Mouse (Mus musculus): ENCODE measurements around the gene Rapgef2. TPM values are rescaled to one million over a fixed set of nuclear protein-coding genes. Genes with fewer than 3 reads are reported as not detected.

Gene Rapgef2
- polyA plus RNA-seq, 1 experiment = 0.01 TPM

- Histone ChIP-seq H3K4me3 (replicated peaks) (no peak overlapping the region), H3K36me3 (ENCODE audit: control insufficient read depth) (no peaks in the 10 kb centered on the region; the same call in 1 of the 2 replicates)
- TF ChIP-seq TAL1 (IDR thresholded peaks at IDR 0.05; ENCODE audit: low read length) = no peak
Measured at GRCm38 (mm10) chr3:79086282-79086681, 200.0 kb downstream of the Rapgef2 start.

GRCm38 (mm10) chr3:79083881-79084280 lies 202.4 kb downstream of the Rapgef2 start:
- peaks cover 4% of the 10 kb centered on the region; the same call in 1 of the 2 replicates for H3K36me3 ChIP-seq (ENCODE audit: control insufficient read depth)
- TF ChIP-seq TAL1 (IDR thresholded peaks at IDR 0.05; ENCODE audit: low read length) (no peak), GATA1 (IDR thresholded peaks at IDR 0.05; ENCODE audit: low read length) (no peak)
- no peaks in the 10 kb centered on the region for H3K4me1 ChIP-seq (ENCODE audit: control insufficient read depth)
- no peaks in the 10 kb centered on the region for H3K9me3 ChIP-seq (ENCODE audit: control insufficient read depth, low read length)
- H3K27me3 ChIP-seq (ENCODE audit: control insufficient read depth) = no peaks in the 10 kb centered on the region
- no peak overlapping the region for H3K4me3 ChIP-seq (replicated peaks)

More at GRCm38 (mm10) chr3:79086282-79086681, 200.0 kb downstream of the Rapgef2 start:
- H3K4me1 ChIP-seq (ENCODE audit: control insufficient read depth) = no peaks in the 10 kb centered on the region
- no peaks in the 10 kb centered on the region for H3K9me3 ChIP-seq (ENCODE audit: control insufficient read depth, low read length)
- H3K27me3 ChIP-seq (ENCODE audit: control insufficient read depth) = no peaks in the 10 kb centered on the region

- Histone ChIP-seq H3K36me3 (ENCODE audit: control insufficient read depth) (peaks cover 4% of the 10 kb centered on the region; the same call in 1 of the 2 replicates), H3K4me1 (ENCODE audit: control insufficient read depth) (no peaks in the 10 kb centered on the region), H3K9me3 (ENCODE audit: control insufficient read depth, low read length) (no peaks in the 10 kb centered on the region), H3K27me3 (ENCODE audit: control insufficient read depth) (no peaks in the 10 kb centered on the region), H3K4me3 (replicated peaks) (no peak overlapping the region)
- TF ChIP-seq GATA1 (IDR thresholded peaks at IDR 0.05; ENCODE audit: low read length) (no peak), TAL1 (IDR thresholded peaks at IDR 0.05; ENCODE audit: low read length) (no peak)
Measured at GRCm38 (mm10) chr3:79083030-79083429, 203.3 kb downstream of the Rapgef2 start.

- Histone ChIP-seq H3K27me3 (ENCODE audit: control insufficient read depth) (no peaks in the 10 kb centered on the region), H3K4me3 (replicated peaks) (no peak overlapping the region), H3K36me3 (ENCODE audit: control insufficient read depth) (peaks cover 4% of the 10 kb centered on the region; the same call in 1 of the 2 replicates), H3K4me1 (ENCODE audit: control insufficient read depth) (peaks cover 2% of the 10 kb centered on the region; the same call in 1 of the 2 replicates), H3K9me3 (ENCODE audit: control insufficient read depth, low read length) (no peaks in the 10 kb centered on the region)
- TF ChIP-seq GATA1 (IDR thresholded peaks at IDR 0.05; ENCODE audit: low read length) (no peak), TAL1 (IDR thresholded peaks at IDR 0.05; ENCODE audit: low read length) (no peak)
Measured at GRCm38 (mm10) chr3:79079076-79079475, 207.2 kb downstream of the Rapgef2 start.

GRCm38 (mm10) chr3:79074970-79075369 lies 211.3 kb downstream of the Rapgef2 start:
- no peaks in the 10 kb centered on the region for H3K36me3 ChIP-seq (ENCODE audit: control insufficient read depth)
- TF ChIP-seq TAL1 (IDR thresholded peaks at IDR 0.05; ENCODE audit: low read length) = no peak
- TF ChIP-seq GATA1 (IDR thresholded peaks at IDR 0.05; ENCODE audit: low read length) = no peak
- no peaks in the 10 kb centered on the region for H3K9me3 ChIP-seq (ENCODE audit: control insufficient read depth, low read length)

GRCm38 (mm10) chr3:79073541-79074244 lies 212.6 kb downstream of the Rapgef2 start:
- H3K4me3 ChIP-seq (replicated peaks) = no peak overlapping the region
- TF ChIP-seq GATA1 (IDR thresholded peaks at IDR 0.05; ENCODE audit: low read length) (no peak), TAL1 (IDR thresholded peaks at IDR 0.05; ENCODE audit: low read length) (no peak)

More at GRCm38 (mm10) chr3:79074970-79075369, 211.3 kb downstream of the Rapgef2 start:
- H3K4me3 ChIP-seq (replicated peaks) = no peak overlapping the region
- peaks cover 11% of the 10 kb centered on the region for H3K4me1 ChIP-seq (ENCODE audit: control insufficient read depth)
- no peaks in the 10 kb centered on the region for H3K27me3 ChIP-seq (ENCODE audit: control insufficient read depth)

GRCm38 (mm10) chr3:79071561-79071960 lies 214.8 kb downstream of the Rapgef2 start:
- no peak overlapping the region for H3K4me3 ChIP-seq (replicated peaks)
- H3K9me3 ChIP-seq (ENCODE audit: control insufficient read depth, low read length) = no peaks in the 10 kb centered on the region
- TF ChIP-seq TAL1 (IDR thresholded peaks at IDR 0.05; ENCODE audit: low read length) (no peak), GATA1 (IDR thresholded peaks at IDR 0.05; ENCODE audit: low read length) (no peak)
- H3K4me1 ChIP-seq (ENCODE audit: control insufficient read depth) = peaks cover 11% of the 10 kb centered on the region
- H3K27me3 ChIP-seq (ENCODE audit: control insufficient read depth) = no peaks in the 10 kb centered on the region
- H3K36me3 ChIP-seq (ENCODE audit: control insufficient read depth) = peaks cover 3% of the 10 kb centered on the region

More at GRCm38 (mm10) chr3:79073541-79074244, 212.6 kb downstream of the Rapgef2 start:
- Histone ChIP-seq H3K27me3 (ENCODE audit: control insufficient read depth) (no peaks in the 10 kb centered on the region), H3K9me3 (ENCODE audit: control insufficient read depth, low read length) (no peaks in the 10 kb centered on the region), H3K36me3 (ENCODE audit: control insufficient read depth) (peaks cover 2% of the 10 kb centered on the region; the same call in 1 of the 2 replicates), H3K4me1 (ENCODE audit: control insufficient read depth) (peaks cover 11% of the 10 kb centered on the region)

GRCm38 (mm10) chr3:79069891-79070290 lies 216.4 kb downstream of the Rapgef2 start:
- Histone ChIP-seq H3K4me1 (ENCODE audit: control insufficient read depth) (peaks cover 11% of the 10 kb centered on the region), H3K36me3 (ENCODE audit: control insufficient read depth) (peaks cover 3% of the 10 kb centered on the region), H3K27me3 (ENCODE audit: control insufficient read depth) (no peaks in the 10 kb centered on the region), H3K9me3 (ENCODE audit: control insufficient read depth, low read length) (no peaks in the 10 kb centered on the region), H3K4me3 (replicated peaks) (no peak overlapping the region)
- TF ChIP-seq TAL1 (IDR thresholded peaks at IDR 0.05; ENCODE audit: low read length) = no peak

GRCm38 (mm10) chr3:79068976-79069375 lies 217.3 kb downstream of the Rapgef2 start:
- peaks cover 3% of the 10 kb centered on the region for H3K36me3 ChIP-seq (ENCODE audit: control insufficient read depth)
- TF ChIP-seq GATA1 (IDR thresholded peaks at IDR 0.05; ENCODE audit: low read length) (no peak), TAL1 (IDR thresholded peaks at IDR 0.05; ENCODE audit: low read length) (no peak)
- H3K27me3 ChIP-seq (ENCODE audit: control insufficient read depth) = no peaks in the 10 kb centered on the region
- H3K4me3 ChIP-seq (replicated peaks) = no peak overlapping the region
- no peaks in the 10 kb centered on the region for H3K9me3 ChIP-seq (ENCODE audit: control insufficient read depth, low read length)
- peaks cover 8% of the 10 kb centered on the region for H3K4me1 ChIP-seq (ENCODE audit: control insufficient read depth)
